Mouse (Mus musculus): ENCODE results near the gene Ces1a.

GRCm38 (mm10) chr8:93091324-93091723 is 43.3 kb upstream of the Ces1a start:
- TF ChIP-seq POLR2A (IDR thresholded peaks at IDR 0.05; ENCODE audit: borderline replicate concordance, insufficient read depth, low read length) (no peak), CTCF (IDR thresholded peaks at IDR 0.05; ENCODE audit: borderline replicate concordance, insufficient read depth, low read depth, low read length) (no peak)
